ENCODE assay signal across 9 mouse cellular contexts in the genomic region with DNA sequence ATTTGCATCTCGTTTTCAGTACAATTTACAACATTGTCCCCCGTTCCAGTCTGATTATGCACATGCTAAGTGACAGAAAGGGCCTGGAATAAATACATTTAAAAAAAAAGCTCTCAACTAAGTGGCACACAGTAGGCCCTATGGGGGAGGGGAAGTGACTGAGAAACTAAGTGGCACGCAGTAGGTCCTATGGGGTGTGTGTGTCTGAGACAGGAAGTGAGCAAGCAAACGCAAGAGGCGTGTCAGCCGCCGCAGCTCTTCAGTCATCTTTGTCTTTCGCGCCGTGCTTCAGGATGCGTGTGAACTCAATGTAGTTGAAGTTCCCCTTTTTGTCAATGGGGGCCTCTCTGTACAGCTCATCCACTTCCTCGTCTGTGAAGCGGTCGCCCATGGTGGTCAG. TPM values are rescaled to one million over a fixed set of nuclear protein-coding genes. Genes with fewer than 3 reads are reported as not detected.
DNase-seq lines count a peak whose midpoint lies in the region; ATAC-seq and TF ChIP-seq lines count a peak whose summit lies in the region.
"Not testable (repeated sequence)": the region's sequence is repeated elsewhere in the genome, so short reads cannot be mapped to it uniquely, and the experiment has no call there.
"Had no signal": no experiment of that assay in that cellular context is flagged by ENCODE, and none has a peak within 500 bp of the region (broad histone marks: within the 10 kb centered on the region; RNA-seq: fewer than 3 reads in every experiment).

No protein-coding gene starts in this region.

- TF ChIP-seq RAD21 in CH12.LX (IDR thresholded peaks at IDR 0.05; ENCODE audit: low read depth, low read length): not testable (repeated sequence)

- not testable (repeated sequence) for TF ChIP-seq EP300 in CH12.LX (IDR thresholded peaks at IDR 0.05; ENCODE audit: low read length); liver, postnatal 0 days (IDR thresholded peaks at IDR 0.05; ENCODE audit: low read depth)

- H3K79me2 ChIP-seq in CH12.LX (replicated peaks; ENCODE audit: control insufficient read depth, extremely low read depth, insufficient read depth, poor library complexity, severe bottlenecking): not testable (repeated sequence)

- 55% methylated on average over 14 of the region's 14 CpGs for WGBS in liver, postnatal 0 days (ENCODE audit: insufficient replicate concordance)
- WGBS in thymus, adult 2 months: 22% methylated on average over 14 of the region's 14 CpGs

- H3K4me3 ChIP-seq in CH12.LX (replicated peaks in 1 of 3; ENCODE audit: low read depth in 2 of 3, low read length in 2 of 3, poor library complexity in 1 of 3); liver, postnatal 0 days (ENCODE audit: low read depth, low read length); thymus, adult 2 months (ENCODE audit: control insufficient read depth, insufficient read depth, low read length): not testable (repeated sequence)

- in situ Hi-C loops in CH12.LX (cut with MboI; ENCODE audit: low pct_ligation_motif_present, low pct_unique_long_range_greater_than_20kb, low sequenced_read_pairs): loop anchor here (5.0 kb wide), 1 partner anchor 252 kb away; no protein-coding TSS in a partner anchor

- TF ChIP-seq CTCF in CH12.LX (conservative IDR thresholded peaks at IDR 0.05 in 1 of 2, IDR thresholded peaks at IDR 0.05 in 1 of 2; ENCODE audit: low read depth in 2 of 2, low read length in 2 of 2); liver, postnatal 0 days (IDR thresholded peaks at IDR 0.05; ENCODE audit: low read depth); thymus, adult 2 months (IDR thresholded peaks at IDR 0.05; ENCODE audit: borderline replicate concordance, control insufficient read depth, extremely low read depth, insufficient read depth, low read length, poor library complexity): not testable (repeated sequence)

- H3K9me3 ChIP-seq in CH12.LX (replicated peaks; ENCODE audit: low read length); liver, postnatal 0 days (ENCODE audit: low read length): not testable (repeated sequence)

- not testable (repeated sequence) for H3K4me2 ChIP-seq in CH12.LX (ENCODE audit: insufficient read depth, low read depth, poor library complexity, severe bottlenecking); liver, postnatal 0 days (ENCODE audit: low read depth, low read length)

- DNase-seq in A20 (ENCODE audit: low read depth, low spot score) (peak; percentile 63), ZHBTc4 (ENCODE audit: low read depth, low spot score) (peak; percentile 56)
- not testable (repeated sequence) for DNase-seq in CH12.LX (ENCODE audit: extremely low read depth); liver, postnatal 0 days
- DNase-seq in heart, adult 11 months: peak; percentile 90
- DNase-seq in naive thymus-derived CD4-positive, alpha-beta T cell, adult 2 months (ENCODE audit: low read depth): peak; percentile 63
- peak; percentile 44 for DNase-seq in thymus, adult 2 months
- peak; percentile 21 to 53 for DNase-seq in thymus, postnatal 36 days

- dilution Hi-C loops in CH12.LX (cut with MboI; ENCODE audit: extremely low pct_ligation_motif_present, extremely low pct_unique_long_range_greater_than_20kb, low sequenced_read_pairs): not testable (repeated sequence)

- peak; percentile 57 for ATAC-seq in liver, postnatal 0 days

- not testable (repeated sequence) for TF ChIP-seq POLR2A in CH12.LX (IDR thresholded peaks at IDR 0.05; ENCODE audit: low read depth, low read length); thymus, adult 2 months (IDR thresholded peaks at IDR 0.05; ENCODE audit: control insufficient read depth, extremely low read depth, insufficient read depth, low read length, poor library complexity)

- not testable (repeated sequence) for H3K9ac ChIP-seq in CH12.LX (ENCODE audit: insufficient read depth, low read depth); liver, postnatal 0 days (replicated peaks)

- not testable (repeated sequence) for H3K27me3 ChIP-seq in CH12.LX (replicated peaks); liver, postnatal 0 days (ENCODE audit: insufficient read depth, low read length); thymus, adult 2 months (ENCODE audit: control insufficient read depth, insufficient read depth, low read length)

- peaks cover 2 to 19% of the 10 kb centered on the region in 2 experiments for H3K4me1 ChIP-seq in CH12.LX (ENCODE audit: control insufficient read depth in 1 of 2, insufficient read depth in 2 of 2)
- H3K4me1 ChIP-seq in liver, postnatal 0 days (ENCODE audit: insufficient read depth): not testable (repeated sequence)
- peaks cover 14% of the 10 kb centered on the region for H3K4me1 ChIP-seq in thymus, adult 2 months (replicated peaks; ENCODE audit: control insufficient read depth, insufficient read depth, low read length)

- H3K36me3 ChIP-seq in CH12.LX (replicated peaks in 1 of 2; ENCODE audit: control insufficient read depth in 1 of 2, insufficient read depth in 1 of 2, low read length in 1 of 2): peaks cover 35 to 44% of the 10 kb centered on the region in 2 experiments
- H3K36me3 ChIP-seq in liver, postnatal 0 days (replicated peaks; ENCODE audit: insufficient read depth, low read length); thymus, adult 2 months (ENCODE audit: control insufficient read depth, insufficient read depth, low read length): not testable (repeated sequence)

- not testable (repeated sequence) for H3K27ac ChIP-seq in CH12.LX (ENCODE audit: insufficient read depth, low read depth); liver, postnatal 0 days (ENCODE audit: low read depth); thymus, adult 2 months (ENCODE audit: control insufficient read depth, insufficient read depth, low read length)

TF ChIP-seq in CH12.LX, 34 proteins besides CTCF, POLR2A, EP300 and RAD21:
- peak; percentile 94 for TF ChIP-seq ZKSCAN1 (IDR thresholded peaks at IDR 0.05; ENCODE audit: borderline replicate concordance, low read depth, low read length)

RNA-seq across cellular contexts. Expression of a gene that starts 28.4 kb away (rescaled TPM):
- total RNA-seq in CH12.LX (2012; rRNA removed) (0.42 and 0.55 TPM in 2 replicates), CH12.LX (2014; rRNA removed) (0.26 TPM in 2 replicates)
- 0.86 and 0.93 TPM in 2 replicates for polyA plus RNA-seq in CH12.LX (2012; ENCODE audit: insufficient read length, low read depth)
- 2.1 and 4.4 TPM in 2 replicates for polyA plus RNA-seq in liver, postnatal 0 days (2015; fragmentation: Nextera tagmentation; extraction: Ambion mirVana)
- polyA plus RNA-seq in thymus, adult 2 months (2012; rRNA removed): 1.9 and 6.8 TPM in 2 replicates
- polyA plus RNA-seq: erythroblast, embryonic 14.5 days had no signal

RNA-seq across cellular contexts. Expression of a gene that starts 28.6 kb away (rescaled TPM):
- total RNA-seq in CH12.LX (2012; rRNA removed) (163 and 171 TPM in 2 replicates), CH12.LX (2014; rRNA removed) (246 and 279 TPM in 2 replicates)
- polyA plus RNA-seq in CH12.LX (2012; ENCODE audit: insufficient read length, low read depth): 280 and 285 TPM in 2 replicates
- polyA plus RNA-seq in liver, postnatal 0 days (2015; fragmentation: Nextera tagmentation; extraction: Ambion mirVana): 195 and 199 TPM in 2 replicates
- polyA plus RNA-seq in thymus, adult 2 months (2012; rRNA removed): 121 and 144 TPM in 2 replicates
